Mouse (Mus musculus) G1E (cell line): Measurements from ENCODE around the gene Depp1. TPM values are rescaled to one million over a fixed set of nuclear protein-coding genes. Genes with fewer than 3 reads are reported as not detected.

ENCODE experiments used
- ATAC-seq: 2 replicates; pipeline ENCODE4 v1.8.0; 2016; ENCODE audit warnings: mild to moderate bottlenecking; ENCODE audit not compliant: insufficient number of reproducible peaks, poor library complexity, low FRiP score, severe bottlenecking; ENCODE audit errors: extremely low read depth
- DNase-seq: peaks from one replicate; pipeline ENCODE4 v3.0.0; 2012; ENCODE audit warnings: low spot score
- H3K27me3 ChIP-seq: 2 replicates; pipeline ENCODE4 v1.6.1; 2012; ENCODE audit warnings: mild to moderate bottlenecking, low read length, inconsistent platforms; ENCODE audit not compliant: insufficient read depth
- H3K36me3 ChIP-seq: replicated peaks from 2 replicates; pipeline ENCODE3; 2012; ENCODE audit warnings: mild to moderate bottlenecking, inconsistent platforms
- H3K4me1 ChIP-seq: 2 replicates; pipeline ENCODE4 v1.6.1; 2012; ENCODE audit warnings: low read depth, low read length, inconsistent platforms, mixed read lengths; ENCODE audit not compliant: insufficient read depth
- H3K4me3 ChIP-seq: 2 replicates; pipeline ENCODE4 v1.5.1; 2012; ENCODE audit warnings: low read depth, mild to moderate bottlenecking, inconsistent platforms, low read length, moderate library complexity, mixed read lengths
- H3K9me3 ChIP-seq: replicated peaks from 2 replicates; pipeline ENCODE4 v1.6.1; 2012; ENCODE audit warnings: inconsistent platforms
- CTCF ChIP-seq: IDR thresholded peaks from 2 replicates; pipeline ENCODE4 v1.5.1; 2012; ENCODE audit warnings: low read depth, low read length, inconsistent platforms, mixed read lengths
- GATA1 ChIP-seq: IDR thresholded peaks from 2 replicates; pipeline ENCODE4 v1.6.1; 2012; ENCODE audit warnings: borderline replicate concordance, low read length, inconsistent platforms, mixed read lengths
- GATA2 ChIP-seq: IDR thresholded peaks from 2 replicates; pipeline ENCODE4 v1.6.1; 2012; ENCODE audit warnings: low read depth, low read length, inconsistent platforms, borderline replicate concordance
- POLR2AphosphoS5 ChIP-seq: IDR thresholded peaks from 2 replicates; pipeline ENCODE4 v1.6.1; 2012; ENCODE audit warnings: low read depth, low read length, inconsistent platforms; ENCODE audit not compliant: insufficient replicate concordance
- TAL1 ChIP-seq: conservative IDR thresholded peaks from 2 replicates; pipeline ENCODE4 v1.6.1; 2012; ENCODE audit warnings: low read depth, low read length, inconsistent platforms, mixed read lengths
- polyA plus RNA-seq: library from polyadenylated mRNA; stranded (reverse); fragments of >175 nt; gene quantifications from 2 replicates; pipeline ENCODE4 v1.2.3, GENCODE M21; 2012
- total RNA-seq, 2 experiments: library from RNA; stranded (forward) in 1 of 2; stranded (reverse) in 1 of 2; fragments of 200-1000 nt in 1 of 2; fragments of >200 nt in 1 of 2; fragmentation: Nextera tagmentation in 1 of 2; gene quantifications; 2 replicates each; pipeline ENCODE4 v1.2.3; 2014 to 2017

The Depp1 gene
- total and polyA plus RNA-seq, 3 experiments, result not detected

GRCm38 (mm10) chr6:116628095-116628494, 22.3 kb upstream of the Depp1 start:
- Histone ChIP-seq H3K36me3 (no peaks in the 10 kb centered on the region), H3K4me1 (no peaks in the 10 kb centered on the region), H3K4me3 (no peak overlapping the region), H3K27me3 (no peaks in the 10 kb centered on the region), H3K9me3 (peaks cover 23% of the 10 kb centered on the region)
- ATAC-seq, result no peak
- DNase-seq, result no peak
- TF ChIP-seq POLR2AphosphoS5 (no peak), GATA2 (no peak), TAL1 (no peak)

- no peak for ATAC-seq
- Histone ChIP-seq H3K4me3 (no peak within 1 kb of the TSS; the same call in 1 of the 2 replicates), H3K27me3 (no peaks in the 10 kb centered on the region), H3K4me1 (no peaks in the 10 kb centered on the region), H3K9me3 (peaks cover 25% of the 10 kb centered on the region), H3K36me3 (no peaks in the 10 kb centered on the region)
- DNase-seq, result no peak
- no peak for TF ChIP-seq TAL1
- no peak for TF ChIP-seq GATA1
- TF ChIP-seq GATA2, result no peak
- no peak for TF ChIP-seq POLR2AphosphoS5
- TF ChIP-seq CTCF, result no peak
Measured at GRCm38 (mm10) chr6:116628539-116629171, 21.8 kb upstream of the Depp1 start, which contains the start of gene Zfp422. Gene Zfp422 (minus strand): TSS chr6:116628999.

- DNase-seq (no peak), ATAC-seq (no peak)
- Histone ChIP-seq H3K4me1 (no peaks in the 10 kb centered on the region), H3K4me3 (no peak overlapping the region), H3K9me3 (peaks cover 31% of the 10 kb centered on the region), H3K27me3 (no peaks in the 10 kb centered on the region), H3K36me3 (no peaks in the 10 kb centered on the region)
- TF ChIP-seq POLR2AphosphoS5, result no peak
- no peak for TF ChIP-seq CTCF
- no peak for TF ChIP-seq TAL1
- TF ChIP-seq GATA2, result no peak
- TF ChIP-seq GATA1, result no peak
Measured at GRCm38 (mm10) chr6:116629766-116630165, 20.6 kb upstream of the Depp1 start.

GRCm38 (mm10) chr6:116632129-116632528, 18.3 kb upstream of the Depp1 start:
- TF ChIP-seq GATA2 (no peak), POLR2AphosphoS5 (no peak), GATA1 (no peak), CTCF (no peak), TAL1 (no peak)

GRCm38 (mm10) chr6:116633741-116634695, 16.4 kb upstream of the Depp1 start:
- DNase-seq (no peak), ATAC-seq (no peak)
- TF ChIP-seq GATA2 (no peak), POLR2AphosphoS5 (no peak), GATA1 (no peak), TAL1 (no peak), CTCF (no peak)
- H3K4me3 ChIP-seq, result no peak overlapping the region
- no peaks in the 10 kb centered on the region for H3K27me3 ChIP-seq
- H3K36me3 ChIP-seq, result no peaks in the 10 kb centered on the region
- H3K9me3 ChIP-seq, result peaks cover 45% of the 10 kb centered on the region
- H3K4me1 ChIP-seq, result no peaks in the 10 kb centered on the region

More at GRCm38 (mm10) chr6:116632129-116632528, 18.3 kb upstream of the Depp1 start:
- Histone ChIP-seq H3K36me3 (no peaks in the 10 kb centered on the region), H3K9me3 (peaks cover 37% of the 10 kb centered on the region), H3K4me1 (no peaks in the 10 kb centered on the region), H3K27me3 (no peaks in the 10 kb centered on the region), H3K4me3 (no peak overlapping the region)
- no peak for DNase-seq
- no peak for ATAC-seq
